Mouse (Mus musculus) lung, embryonic 16.5 days (tissue): ENCODE results near the gene Kcmf1. TPM values are rescaled to one million over a fixed set of nuclear protein-coding genes. Genes with fewer than 3 reads are reported as not detected.

Source experiments
- ATAC-seq: fragments of 200-750 bp; cut with Nextera tagmentation; 2 replicates; pipeline ENCODE4 v1.8.0; 2017; ENCODE audit warnings: low read depth, mild to moderate bottlenecking, moderate library complexity
- H3K27ac ChIP-seq: fragments of 300-500 bp; sonication (generic); 2 replicates; pipeline ENCODE4 v1.5.1; 2014; ENCODE audit warnings: mild to moderate bottlenecking, control low read depth, low read length
- H3K27me3 ChIP-seq: fragments of 300-500 bp; sonication (generic); 2 replicates; pipeline ENCODE4 v1.6.1; 2014; ENCODE audit warnings: low read depth, low read length, mixed read lengths; ENCODE audit not compliant: control insufficient read depth, insufficient read depth
- H3K36me3 ChIP-seq: fragments of 300-500 bp; sonication (generic); 2 replicates; pipeline ENCODE4 v1.6.1; 2014; ENCODE audit warnings: low read length; ENCODE audit not compliant: control insufficient read depth, insufficient read depth
- H3K4me1 ChIP-seq: fragments of 300-500 bp; sonication (generic); replicated peaks from 2 replicates; pipeline ENCODE4 v1.6.1; 2014; ENCODE audit warnings: low read length, mixed read lengths; ENCODE audit not compliant: control insufficient read depth, insufficient read depth
- H3K4me2 ChIP-seq: fragments of 300-500 bp; sonication (generic); 2 replicates; pipeline ENCODE4 v1.6.1; 2014; ENCODE audit warnings: low read depth, low read length, control low read depth
- H3K4me3 ChIP-seq: fragments of 300-500 bp; sonication (generic); 2 replicates; pipeline ENCODE4 v1.5.1; 2014; ENCODE audit warnings: mild to moderate bottlenecking, low read length, control low read depth
- H3K9ac ChIP-seq: fragments of 300-500 bp; sonication (generic); 2 replicates; pipeline ENCODE4 v1.6.1; 2014; ENCODE audit warnings: low read length, control low read depth
- H3K9me3 ChIP-seq: fragments of 300-500 bp; sonication (generic); 2 replicates; pipeline ENCODE4 v1.6.1; 2016; ENCODE audit warnings: low read length; ENCODE audit not compliant: control insufficient read depth
- WGBS: fragments of 180-500 bp; shearing (Covaris S2); extraction: QIAGEN DNeasy Blood & Tissue Kit; methylation state at CpG from one replicate; pipeline ENCODE4 v1.1.7; 2014; 5-methylcytosine and 5-hydroxymethylcytosine counted together
- polyA plus RNA-seq: library from polyadenylated mRNA; unstranded; fragments of >200 nt; fragmentation: Nextera tagmentation; extraction: Ambion mirVana; gene quantifications from 2 replicates; pipeline ENCODE4 v1.2.1, GENCODE M21; 2015

Gene Kcmf1
- polyA plus RNA-seq, 1 experiment from 2014 or later = 30.6 TPM

DNA sequence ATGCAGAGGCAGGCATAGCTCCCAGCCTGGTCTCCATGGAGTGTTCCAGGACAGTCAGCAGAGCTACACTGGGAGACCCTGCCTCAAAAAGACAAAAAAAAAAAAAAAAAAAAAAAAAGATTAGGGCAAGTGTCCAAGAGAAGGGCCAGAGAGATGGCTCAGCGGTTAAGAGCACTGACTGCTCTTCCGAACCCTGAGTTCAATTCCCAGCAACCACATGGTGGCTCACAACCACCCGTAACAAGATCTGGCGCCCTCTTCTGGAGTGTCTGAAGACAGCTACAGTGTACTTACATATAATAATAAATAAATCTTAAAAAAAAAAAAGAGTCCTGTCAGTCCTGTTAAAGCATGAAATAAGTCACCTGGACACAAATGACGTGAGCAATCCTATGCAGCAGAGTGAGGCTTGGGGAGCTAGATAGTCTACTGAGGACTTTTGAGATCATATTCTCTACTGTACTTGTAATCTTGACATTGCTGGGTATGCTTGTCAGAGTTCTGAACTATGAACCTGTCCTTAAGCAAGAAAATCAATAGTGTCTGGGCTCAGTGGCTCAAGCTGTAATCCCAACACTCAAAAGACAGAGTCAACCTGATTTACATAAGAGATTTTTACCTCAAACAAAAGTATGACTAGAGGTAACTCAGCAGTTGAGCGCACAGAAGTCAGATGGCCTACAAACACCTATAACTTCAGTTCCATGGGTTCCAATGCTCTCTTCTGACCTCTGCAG lies 2.6 kb upstream of the Kcmf1 start:
- no peak for ATAC-seq

DNA sequence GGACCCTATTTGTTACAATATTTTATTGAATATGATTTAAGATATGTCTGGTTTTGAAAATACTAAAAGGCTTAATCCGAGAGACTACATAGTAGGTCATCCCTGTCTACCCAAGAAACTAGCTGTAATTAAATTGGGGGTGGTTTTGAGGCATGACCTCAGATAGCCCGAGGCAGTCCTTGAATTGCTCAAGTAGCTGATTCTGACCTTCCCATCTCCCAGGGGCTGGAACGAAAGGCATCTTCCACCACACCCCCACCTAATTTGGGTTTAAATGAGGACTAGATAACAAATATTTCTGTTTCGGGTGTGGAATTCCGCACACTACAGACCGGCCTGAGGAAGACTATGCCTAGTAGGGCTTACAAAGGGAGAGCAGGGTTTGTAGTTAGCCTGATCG lies 1.2 kb upstream of the Kcmf1 start:
- Histone ChIP-seq H3K4me3 (peak overlapping the region; percentile 99), H3K9me3 (no peaks in the 10 kb centered on the region), H3K27me3 (no peaks in the 10 kb centered on the region), H3K4me2 (peak overlapping the region; percentile 82), H3K4me1 (peaks cover 21% of the 10 kb centered on the region), H3K36me3 (no peaks in the 10 kb centered on the region), H3K9ac (peak overlapping the region; percentile 92), H3K27ac (no peak overlapping the region)
- no peak for ATAC-seq
- 57% methylated on average over 7 of the region's 7 CpGs for WGBS

More for the DNA sequence above, 2.6 kb upstream of the Kcmf1 start:
- Histone ChIP-seq H3K4me2 (no peak overlapping the region), H3K4me3 (no peak overlapping the region), H3K27ac (no peak overlapping the region), H3K4me1 (peaks cover 12% of the 10 kb centered on the region), H3K36me3 (no peaks in the 10 kb centered on the region), H3K9me3 (no peaks in the 10 kb centered on the region), H3K27me3 (no peaks in the 10 kb centered on the region), H3K9ac (no peak overlapping the region)
- 74% methylated on average over 6 of the region's 6 CpGs for WGBS

DNA sequence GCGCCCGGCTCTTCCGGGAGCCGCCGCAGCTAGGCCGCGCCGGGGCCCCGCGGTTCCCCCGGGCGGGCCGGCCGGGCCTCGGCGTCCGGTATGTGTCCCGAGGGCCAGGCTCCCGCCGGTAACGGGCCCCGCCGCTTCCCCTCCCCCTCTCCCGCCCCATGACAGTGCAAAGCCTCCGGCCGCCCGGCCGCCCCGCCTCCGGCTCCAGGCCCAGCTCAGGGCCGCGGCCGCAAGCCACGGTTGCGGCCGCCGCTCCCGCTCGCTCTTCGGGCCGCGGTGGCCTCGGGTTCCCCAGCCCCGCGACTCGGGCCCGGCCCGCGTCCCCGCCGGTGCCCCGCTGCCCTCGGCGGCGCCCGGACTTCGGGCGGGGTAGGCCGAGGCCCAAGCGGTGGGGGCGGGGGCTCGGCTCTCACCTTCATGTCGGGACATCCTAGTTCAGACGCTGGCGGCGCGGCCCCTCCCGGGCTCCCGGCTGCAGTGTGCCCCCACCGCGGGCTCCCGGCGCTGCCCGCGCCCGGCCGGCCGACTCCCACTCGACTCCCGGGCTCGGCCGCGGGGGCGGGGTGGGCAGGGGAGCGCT lies 488 bp downstream of the Kcmf1 start:
- H3K9ac ChIP-seq = peak overlapping the region; percentile 92
- H3K27me3 ChIP-seq = no peaks in the 10 kb centered on the region
- peak overlapping the region; percentile 99 for H3K4me3 ChIP-seq
- peak; percentile 70 for ATAC-seq
- peak overlapping the region; percentile 99 for H3K27ac ChIP-seq
- H3K9me3 ChIP-seq = no peaks in the 10 kb centered on the region
- under 1% methylated on average over 55 of the region's 85 CpGs for WGBS
- peak overlapping the region; percentile 70 for H3K4me2 ChIP-seq
- H3K4me1 ChIP-seq = peaks cover 25% of the 10 kb centered on the region
- H3K36me3 ChIP-seq = no peaks in the 10 kb centered on the region; the same call in 1 of the 2 replicates

DNA sequence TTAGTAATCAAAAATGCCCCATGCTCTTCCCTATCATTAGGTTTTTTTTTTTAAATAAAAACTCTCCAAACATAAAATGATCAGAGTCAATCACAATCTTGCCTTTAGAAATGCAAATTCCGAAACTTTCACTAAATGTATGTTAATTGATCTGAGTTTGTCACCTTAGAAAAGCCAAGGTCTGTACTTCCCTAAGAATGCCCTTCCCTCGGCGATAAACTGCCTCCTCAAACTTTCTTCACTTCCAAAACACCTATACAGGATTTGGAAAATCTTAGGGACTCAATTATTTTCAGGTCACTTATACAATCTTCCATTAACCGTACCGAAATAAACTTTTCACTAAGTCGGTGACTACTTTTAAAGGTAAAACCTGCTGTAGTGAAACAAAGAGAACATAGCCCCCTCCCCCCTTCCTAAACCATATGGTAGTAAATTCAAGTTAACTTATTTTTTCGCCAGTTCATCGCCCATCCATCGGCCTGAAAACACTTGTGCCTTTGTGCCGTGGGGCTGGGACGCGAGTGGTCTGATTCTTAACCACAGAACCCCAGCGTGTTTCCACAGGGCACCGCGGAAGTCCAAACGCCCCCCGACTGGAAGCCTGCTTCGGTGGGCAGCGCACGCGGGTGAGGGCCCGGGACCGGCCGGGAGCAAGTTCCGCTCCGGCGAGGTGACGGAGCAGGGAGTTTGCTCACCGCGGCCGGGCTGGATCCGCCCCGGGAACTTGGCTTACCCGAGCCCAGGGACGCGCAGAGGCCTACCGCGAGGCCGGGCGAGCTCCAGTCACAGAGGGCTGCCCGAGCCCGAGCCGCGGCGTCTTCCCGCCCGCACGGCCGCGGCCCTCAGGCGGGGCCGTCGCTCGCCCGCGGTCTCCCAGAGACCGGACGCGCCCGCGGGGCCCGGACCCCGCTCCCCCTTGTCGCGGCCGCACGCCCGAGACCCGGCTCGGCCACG lies 1.3 kb downstream of the Kcmf1 start:
- peak; percentile 41 for ATAC-seq
- H3K9ac ChIP-seq = peak overlapping the region; percentile 92
- no peaks in the 10 kb centered on the region for H3K27me3 ChIP-seq
- H3K4me2 ChIP-seq = peak overlapping the region; percentile 70
- no peaks in the 10 kb centered on the region for H3K9me3 ChIP-seq
- H3K4me1 ChIP-seq = peaks cover 25% of the 10 kb centered on the region
- WGBS = under 1% methylated on average over 67 of the region's 71 CpGs
- H3K27ac ChIP-seq = peak overlapping the region; percentile 99
- H3K4me3 ChIP-seq = peak overlapping the region; percentile 99
- no peaks in the 10 kb centered on the region; the same call in 1 of the 2 replicates for H3K36me3 ChIP-seq

DNA sequence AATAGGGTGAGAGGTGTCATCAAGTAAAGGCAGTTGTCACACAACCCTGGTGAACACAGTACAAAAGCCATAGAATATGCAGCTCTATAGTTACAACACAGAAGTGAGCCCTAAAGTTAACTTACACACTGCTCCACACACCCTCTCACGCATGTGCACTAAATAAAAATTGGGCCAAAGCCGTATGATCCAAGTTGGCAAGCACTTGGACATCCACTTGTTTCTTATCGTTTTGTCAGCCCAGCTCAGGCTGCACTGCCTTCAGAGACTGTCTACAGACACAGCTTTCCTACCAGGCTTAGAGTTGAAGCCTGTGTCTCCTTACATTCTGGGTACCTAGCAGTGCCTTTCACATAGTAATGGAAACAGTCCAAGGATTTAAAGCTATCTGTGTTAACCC lies 4.8 kb downstream of the Kcmf1 start:
- Histone ChIP-seq H3K27ac (no peak overlapping the region), H3K27me3 (no peaks in the 10 kb centered on the region), H3K4me1 (peaks cover 19% of the 10 kb centered on the region), H3K9ac (no peak overlapping the region), H3K4me2 (no peak overlapping the region), H3K36me3 (no peaks in the 10 kb centered on the region; the same call in 1 of the 2 replicates), H3K4me3 (no peak overlapping the region), H3K9me3 (no peaks in the 10 kb centered on the region)
- ATAC-seq = no peak
- 34% methylated on average over 3 of the region's 3 CpGs for WGBS

DNA sequence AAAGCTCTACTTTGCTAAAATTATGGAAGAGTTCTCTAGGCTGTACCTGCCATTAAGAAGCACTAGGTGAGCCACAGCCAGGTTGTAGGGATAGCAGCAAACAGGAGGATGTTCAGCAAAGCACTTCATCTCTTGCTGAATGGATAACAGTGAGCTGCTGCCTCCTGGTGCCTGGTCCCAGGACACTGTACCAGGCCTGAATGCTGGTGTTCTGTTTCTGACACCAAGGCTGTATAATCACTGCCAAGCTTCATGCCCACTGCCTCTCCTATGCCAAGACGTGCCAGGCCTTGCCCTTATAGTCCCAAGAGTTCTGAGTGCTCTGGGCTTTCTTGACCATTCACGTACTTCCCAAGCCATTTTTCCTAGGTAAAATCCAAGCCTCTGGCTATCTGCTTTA lies 8.5 kb downstream of the Kcmf1 start:
- Histone ChIP-seq H3K9me3 (no peaks in the 10 kb centered on the region), H3K36me3 (no peaks in the 10 kb centered on the region; the same call in 1 of the 2 replicates), H3K27ac (no peak overlapping the region), H3K4me2 (no peak overlapping the region), H3K4me3 (no peak overlapping the region), H3K27me3 (no peaks in the 10 kb centered on the region), H3K4me1 (peaks cover 9% of the 10 kb centered on the region), H3K9ac (no peak overlapping the region)
- ATAC-seq = no peak
- WGBS = 93% methylated on average over 2 of the region's 2 CpGs

DNA sequence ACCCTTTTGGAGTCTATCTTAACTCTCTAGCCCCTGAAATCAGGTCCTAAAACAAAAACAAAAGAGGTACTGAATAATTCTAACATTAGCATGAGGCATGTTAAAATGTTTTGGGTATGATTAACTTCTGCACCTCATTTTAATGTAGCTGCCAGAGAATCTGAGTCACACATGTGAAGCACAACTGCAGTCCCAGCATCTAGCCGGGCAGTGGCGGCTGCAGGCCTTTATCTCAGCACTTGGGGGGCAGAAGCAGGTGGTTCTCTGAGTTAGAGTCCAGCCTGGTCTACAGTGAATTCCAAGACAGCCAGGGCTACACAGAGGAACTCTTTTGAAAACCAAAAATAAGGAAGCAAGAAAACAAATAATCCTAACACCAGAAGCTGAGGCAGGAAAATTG lies 11.1 kb downstream of the Kcmf1 start:
- ATAC-seq = no peak
- 63% methylated on average over 2 of the region's 2 CpGs for WGBS

DNA sequence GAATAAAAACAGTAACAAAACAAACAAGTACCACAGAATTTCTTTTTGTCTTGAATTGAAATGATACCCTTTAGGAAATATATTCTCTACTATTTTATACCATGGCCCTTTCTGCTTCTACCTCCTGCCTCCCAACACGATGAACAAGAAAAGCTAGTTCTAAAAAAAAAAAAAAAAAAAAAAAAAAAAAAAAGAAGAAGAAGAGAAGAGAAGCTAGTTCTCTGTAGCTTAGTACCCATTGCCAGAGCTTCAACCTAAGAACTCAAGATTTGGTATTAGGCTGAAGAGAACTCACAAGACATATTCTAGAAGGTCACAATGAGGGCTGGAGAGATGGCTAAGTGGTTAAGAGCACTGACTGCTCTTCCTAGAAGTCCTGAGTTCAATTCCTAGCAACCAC lies 14.5 kb downstream of the Kcmf1 start:
- 73% methylated on average over 1 of the region's 1 CpGs for WGBS
- Histone ChIP-seq H3K9ac (no peak overlapping the region), H3K4me1 (peaks cover 13% of the 10 kb centered on the region), H3K27me3 (no peaks in the 10 kb centered on the region), H3K4me3 (no peak overlapping the region), H3K9me3 (no peaks in the 10 kb centered on the region), H3K27ac (no peak overlapping the region), H3K36me3 (no peaks in the 10 kb centered on the region), H3K4me2 (no peak overlapping the region)
- ATAC-seq = no peak

More for the DNA sequence above, 11.1 kb downstream of the Kcmf1 start:
- no peak overlapping the region for H3K4me3 ChIP-seq
- H3K36me3 ChIP-seq = no peaks in the 10 kb centered on the region
- H3K9ac ChIP-seq = no peak overlapping the region
- H3K4me2 ChIP-seq = no peak overlapping the region
- H3K4me1 ChIP-seq = peaks cover 4% of the 10 kb centered on the region; the same call in 1 of the 2 replicates
- no peak overlapping the region for H3K27ac ChIP-seq
- H3K9me3 ChIP-seq = no peaks in the 10 kb centered on the region
- H3K27me3 ChIP-seq = no peaks in the 10 kb centered on the region

DNA sequence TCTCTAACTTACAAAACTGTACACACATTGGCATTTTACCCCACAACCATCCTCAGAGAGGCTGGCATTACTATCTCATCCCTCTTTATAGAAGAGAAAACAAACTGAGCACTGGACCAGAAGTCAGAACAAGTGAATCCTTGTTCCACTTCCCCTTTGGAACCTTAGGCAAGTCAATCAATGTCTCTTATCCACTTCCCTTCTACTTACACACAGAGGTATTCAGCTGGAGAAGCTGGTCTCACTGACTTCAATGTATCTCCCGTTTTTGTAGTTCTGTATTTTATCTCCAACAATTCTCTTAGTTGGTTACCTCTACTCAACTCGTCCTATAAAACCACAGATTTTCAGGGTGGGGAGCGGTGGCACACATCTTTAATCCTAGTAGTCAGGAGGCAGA lies 15.0 kb downstream of the Kcmf1 start:
- Histone ChIP-seq H3K9ac (no peak overlapping the region), H3K27ac (no peak overlapping the region), H3K4me2 (no peak overlapping the region), H3K36me3 (no peaks in the 10 kb centered on the region), H3K4me1 (peaks cover 11% of the 10 kb centered on the region), H3K4me3 (no peak overlapping the region), H3K9me3 (no peaks in the 10 kb centered on the region), H3K27me3 (no peaks in the 10 kb centered on the region)
- ATAC-seq = no peak
- WGBS = 81% methylated on average over 3 of the region's 3 CpGs
